8 mouse cellular contexts compared by ENCODE assay signal in genomic region chr13:74292167-74292566, GRCm38 (mm10). TPM values are rescaled to one million over a fixed set of nuclear protein-coding genes. Genes with fewer than 3 reads are reported as not detected.
DNase-seq lines count a peak whose midpoint lies in the region; ATAC-seq and TF ChIP-seq lines count a peak whose summit lies in the region.

Ahrr (minus strand) TSS chr13:74292331.

- H3K27ac ChIP-seq in intestine, postnatal 0 days (ENCODE audit: low read depth, low read length) = no peak within 1 kb of the TSS
- H3K27ac ChIP-seq in liver, postnatal 0 days (ENCODE audit: low read depth) = no peak within 1 kb of the TSS
- H3K27ac ChIP-seq in neural tube, embryonic 13.5 days (replicated peaks) = no peak within 1 kb of the TSS

- peak; percentile 73 for TF ChIP-seq CTCF in intestine, postnatal 0 days (IDR thresholded peaks at IDR 0.05; ENCODE audit: low read depth)
- peak; percentile 58 for TF ChIP-seq CTCF in liver, postnatal 0 days (IDR thresholded peaks at IDR 0.05; ENCODE audit: low read depth)

- no peaks in the 10 kb centered on the region for H3K36me3 ChIP-seq in intestine, postnatal 0 days (ENCODE audit: control insufficient read depth, insufficient read depth)
- no peaks in the 10 kb centered on the region for H3K36me3 ChIP-seq in liver, postnatal 0 days (replicated peaks; ENCODE audit: insufficient read depth, low read length)
- no peaks in the 10 kb centered on the region for H3K36me3 ChIP-seq in neural tube, embryonic 13.5 days

- H3K27me3 ChIP-seq in intestine, postnatal 0 days (replicated peaks; ENCODE audit: control insufficient read depth, insufficient read depth, low read length) = no peaks in the 10 kb centered on the region
- H3K27me3 ChIP-seq in liver, postnatal 0 days (ENCODE audit: insufficient read depth, low read length) = peaks cover 8% of the 10 kb centered on the region; the same call in 1 of the 2 replicates
- peaks cover 26% of the 10 kb centered on the region for H3K27me3 ChIP-seq in neural tube, embryonic 13.5 days

- no peaks in the 10 kb centered on the region for H3K9me3 ChIP-seq in intestine, postnatal 0 days (ENCODE audit: control insufficient read depth)
- no peaks in the 10 kb centered on the region for H3K9me3 ChIP-seq in liver, postnatal 0 days (ENCODE audit: low read length)
- H3K9me3 ChIP-seq in neural tube, embryonic 13.5 days = no peaks in the 10 kb centered on the region

- TF ChIP-seq EP300 in liver, postnatal 0 days (IDR thresholded peaks at IDR 0.05; ENCODE audit: low read depth) = no peak

- 1% methylated on average over 27 of the region's 27 CpGs for whole genome bisulfite sequencing in intestine, postnatal 0 days
- WGBS in liver, postnatal 0 days (ENCODE audit: insufficient replicate concordance) = under 1% methylated on average over 27 of the region's 27 CpGs
- under 1% methylated on average over 27 of the region's 27 CpGs for WGBS in neural tube, embryonic 13.5 days

- peak within 1 kb of the TSS; percentile 18; the same call in 1 of the 2 replicates for H3K4me3 ChIP-seq in intestine, postnatal 0 days (ENCODE audit: low read depth, low read length)
- H3K4me3 ChIP-seq in liver, postnatal 0 days (ENCODE audit: low read depth, low read length) = 0 out of 2 replicates have a peak within 1 kb of the TSS, but pooled peaks have one; percentile 6
- H3K4me3 ChIP-seq in neural tube, embryonic 13.5 days = peak within 1 kb of the TSS; percentile 25

- peak; percentile 57; the same call in 1 of the 2 replicates for ATAC-seq in intestine, postnatal 0 days
- ATAC-seq in liver, postnatal 0 days = no peak
- ATAC-seq in neural tube, embryonic 13.5 days (ENCODE audit: low read depth) = no peak

- peak; percentile 3 for DNase-seq in gastrocnemius, adult 18-20 months (ENCODE audit: low spot score)
- no peak for DNase-seq in gastrocnemius, adult 8-10 months (ENCODE audit: low spot score in 2 of 2)
- peak; percentile 83 for DNase-seq in embryo, embryonic 10 days (ENCODE audit: low spot score)
- DNase-seq in heart, adult 11 months = peak; percentile 93
- DNase-seq in liver, postnatal 0 days = peak; percentile 59
- peak; percentile 80 for DNase-seq in thymus, postnatal 4 days

- peak within 1 kb of the TSS; percentile 64 for H3K4me2 ChIP-seq in intestine, postnatal 0 days (replicated peaks; ENCODE audit: low read depth)
- peak within 1 kb of the TSS; percentile 48 for H3K4me2 ChIP-seq in liver, postnatal 0 days (ENCODE audit: low read depth, low read length)
- H3K4me2 ChIP-seq in neural tube, embryonic 13.5 days = peak within 1 kb of the TSS; percentile 56

- H3K4me1 ChIP-seq in intestine, postnatal 0 days (replicated peaks; ENCODE audit: control insufficient read depth, insufficient read depth, low read length) = 0 out of 2 replicates have a peak, but pooled peaks cover 4% of the 10 kb centered on the region
- peaks cover 5% of the 10 kb centered on the region for H3K4me1 ChIP-seq in liver, postnatal 0 days (ENCODE audit: insufficient read depth)
- H3K4me1 ChIP-seq in neural tube, embryonic 13.5 days (replicated peaks) = peaks cover 5% of the 10 kb centered on the region

- no peak within 1 kb of the TSS for H3K9ac ChIP-seq in intestine, postnatal 0 days (ENCODE audit: low read depth, low read length)
- H3K9ac ChIP-seq in liver, postnatal 0 days (replicated peaks) = no peak within 1 kb of the TSS
- peak within 1 kb of the TSS; percentile 41; the same call in 1 of the 2 replicates for H3K9ac ChIP-seq in neural tube, embryonic 13.5 days

RNA-seq across cellular contexts. Expression of gene Ahrr, which starts in this region (rescaled TPM):
- total RNA-seq in gastrocnemius, adult 18-20 months (2021) = not detected
- not detected for total RNA-seq in gastrocnemius, adult 8-10 months (2022)
- polyA plus RNA-seq in intestine, postnatal 0 days (2015; fragmentation: Nextera tagmentation; extraction: Ambion mirVana) = 0.21 and 0.50 TPM in 2 replicates
- polyA plus RNA-seq in liver, postnatal 0 days (2015; fragmentation: Nextera tagmentation; extraction: Ambion mirVana) = 0.21 and 0.36 TPM in 2 replicates
- 0.22 and 0.36 TPM in 2 replicates for polyA plus RNA-seq in neural tube, embryonic 13.5 days (2015; fragmentation: Nextera tagmentation; extraction: Ambion mirVana)

Comparison
In these comparisons a context has a peak if more than half of its experiments do, and no peak if none do; other contexts are left out.
1. Peak in DNase-seq in gastrocnemius, adult 18-20 months; RNA of the gene not detected or under 1 TPM.
2. Peak in ATAC-seq, H3K4me3 ChIP-seq and H3K4me2 ChIP-seq in intestine, postnatal 0 days; RNA of the gene not detected or under 1 TPM.
3. Peak in DNase-seq, H3K4me3 ChIP-seq and H3K4me2 ChIP-seq in liver, postnatal 0 days; RNA of the gene not detected or under 1 TPM.
4. DNase-seq: peak in embryo, embryonic 10 days (single experiment), heart, adult 11 months (single experiment) and thymus, postnatal 4 days (single experiment); none in gastrocnemius, adult 8-10 months (0 of 2).
5. Peak in every context shown above with its lines, with median percentiles within 50 percentile points of each other: H3K4me2 ChIP-seq and H3K4me3 ChIP-seq.